Mouse (Mus musculus) thymus, adult 2 months (tissue): Measurements from ENCODE around the gene Galnt12. TPM values are rescaled to one million over a fixed set of nuclear protein-coding genes. Genes with fewer than 3 reads are reported as not detected.

Experiments used
- DNase-seq: peaks from one replicate; pipeline ENCODE4 v3.0.0; 2021
- H3K27ac ChIP-seq: fragments of 200-500 bp; 2 replicates; pipeline ENCODE4 v1.5.1; 2012; ENCODE audit warnings: low read length, control low read depth; ENCODE audit not compliant: control insufficient read depth, insufficient read depth
- H3K27me3 ChIP-seq: fragments of 200-500 bp; 2 replicates; pipeline ENCODE4 v1.6.1; 2012; ENCODE audit warnings: mild to moderate bottlenecking, low read length, moderate library complexity, mixed read lengths; ENCODE audit not compliant: control insufficient read depth, insufficient read depth
- H3K36me3 ChIP-seq: fragments of 200-500 bp; 2 replicates; pipeline ENCODE4 v1.6.1; 2012; ENCODE audit warnings: mild to moderate bottlenecking, low read length, moderate library complexity; ENCODE audit not compliant: control insufficient read depth, insufficient read depth
- H3K4me1 ChIP-seq: fragments of 200-500 bp; replicated peaks from 2 replicates; pipeline ENCODE4 v1.6.1; 2012; ENCODE audit warnings: low read length; ENCODE audit not compliant: control insufficient read depth, insufficient read depth
- H3K4me3 ChIP-seq: fragments of 200-500 bp; 2 replicates; pipeline ENCODE4 v1.5.1; 2012; ENCODE audit warnings: mild to moderate bottlenecking, low read length, control low read depth, moderate library complexity; ENCODE audit not compliant: control insufficient read depth, insufficient read depth
- CTCF ChIP-seq: fragments of 200-500 bp; IDR thresholded peaks from 2 replicates; pipeline ENCODE4 v1.5.1; 2012; ENCODE audit warnings: mild to moderate bottlenecking, control low read depth, low read length, moderate library complexity, borderline replicate concordance; ENCODE audit not compliant: control insufficient read depth, poor library complexity, insufficient read depth; ENCODE audit errors: extremely low read depth
- POLR2A ChIP-seq: fragments of 200-500 bp; IDR thresholded peaks from 2 replicates; pipeline ENCODE4 v1.6.1; 2012; ENCODE audit warnings: mild to moderate bottlenecking, low read length, control low read depth, moderate library complexity; ENCODE audit not compliant: control insufficient read depth, poor library complexity, insufficient read depth; ENCODE audit errors: extremely low read depth
- WGBS: fragments of 180-500 bp; shearing (Covaris S2); methylation state at CpG from one replicate; pipeline ENCODE4 v1.1.7; 2018; 5-methylcytosine and 5-hydroxymethylcytosine counted together
- polyA plus RNA-seq: library from polyadenylated mRNA; depleted of rRNA; stranded (reverse); fragments of >200 nt; gene quantifications from 2 replicates; pipeline ENCODE4 v1.2.3, GENCODE M21; 2012

The Galnt12 gene
- polyA plus RNA-seq, 1 experiment, result 34.9 TPM

GRCm38 (mm10) chr4:47132413-47132812 lies 40.7 kb downstream of the Galnt12 start:
- H3K27me3 ChIP-seq, result no peaks in the 10 kb centered on the region
- TF ChIP-seq POLR2A (no peak), CTCF (no peak)
- no peaks in the 10 kb centered on the region for H3K36me3 ChIP-seq
- whole genome bisulfite sequencing, result 86% methylated on average over 3 of the region's 3 CpGs
- no peak for DNase-seq
- H3K4me1 ChIP-seq, result no peaks in the 10 kb centered on the region
- no peak overlapping the region for H3K4me3 ChIP-seq
- H3K27ac ChIP-seq, result no peak overlapping the region

GRCm38 (mm10) chr4:47136699-47137101 lies 45.0 kb downstream of the Galnt12 start:
- no peak overlapping the region for H3K27ac ChIP-seq
- 28% methylated on average over 8 of the region's 8 CpGs for WGBS

GRCm38 (mm10) chr4:47137479-47137878 lies 45.8 kb downstream of the Galnt12 start:
- TF ChIP-seq CTCF (no peak), POLR2A (no peak)
- DNase-seq, result no peak
- Histone ChIP-seq H3K27me3 (no peaks in the 10 kb centered on the region), H3K4me1 (no peaks in the 10 kb centered on the region), H3K27ac (no peak overlapping the region), H3K36me3 (no peaks in the 10 kb centered on the region), H3K4me3 (no peak overlapping the region)
- WGBS, result 86% methylated on average over 5 of the region's 5 CpGs

More at GRCm38 (mm10) chr4:47136699-47137101, 45.0 kb downstream of the Galnt12 start:
- Histone ChIP-seq H3K27me3 (no peaks in the 10 kb centered on the region), H3K36me3 (no peaks in the 10 kb centered on the region), H3K4me1 (no peaks in the 10 kb centered on the region), H3K4me3 (no peak overlapping the region)
- DNase-seq, result no peak
- TF ChIP-seq CTCF, result no peak
- no peak for TF ChIP-seq POLR2A

DNA sequence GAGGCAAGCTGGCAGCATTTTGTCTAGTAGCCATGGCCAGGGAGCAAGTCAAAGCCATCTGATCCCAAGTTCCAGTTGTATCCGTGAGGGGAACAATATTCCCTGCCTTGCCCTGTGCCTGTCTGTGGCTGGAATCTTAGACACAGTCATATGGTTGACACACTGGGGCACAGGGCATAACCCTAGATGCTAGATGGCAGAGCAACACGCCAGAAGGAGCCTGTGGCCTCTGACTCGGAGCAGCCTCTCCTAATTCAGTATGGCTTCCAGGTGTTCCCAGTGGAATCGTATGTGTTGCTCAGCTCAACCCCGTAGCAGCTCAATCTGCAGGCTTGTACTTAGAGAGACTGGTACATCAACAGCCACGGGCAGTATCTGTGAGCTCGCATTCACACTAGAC lies 46.7 kb downstream of the Galnt12 start:
- Histone ChIP-seq H3K36me3 (no peaks in the 10 kb centered on the region), H3K27me3 (no peaks in the 10 kb centered on the region), H3K27ac (no peak overlapping the region), H3K4me3 (no peak overlapping the region), H3K4me1 (no peaks in the 10 kb centered on the region)
- no peak for DNase-seq
- TF ChIP-seq POLR2A (no peak), CTCF (no peak)
- 95% methylated on average over 7 of the region's 7 CpGs for WGBS

- no peaks in the 10 kb centered on the region for H3K27me3 ChIP-seq
- no peak overlapping the region for H3K4me3 ChIP-seq
- no peak for DNase-seq
- H3K36me3 ChIP-seq, result no peaks in the 10 kb centered on the region
- no peaks in the 10 kb centered on the region for H3K4me1 ChIP-seq
- H3K27ac ChIP-seq, result no peak overlapping the region
- 89% methylated on average over 9 of the region's 9 CpGs for WGBS
- TF ChIP-seq CTCF (no peak), POLR2A (no peak)
Measured at GRCm38 (mm10) chr4:47138967-47139777, 47.5 kb downstream of the Galnt12 start.

DNA sequence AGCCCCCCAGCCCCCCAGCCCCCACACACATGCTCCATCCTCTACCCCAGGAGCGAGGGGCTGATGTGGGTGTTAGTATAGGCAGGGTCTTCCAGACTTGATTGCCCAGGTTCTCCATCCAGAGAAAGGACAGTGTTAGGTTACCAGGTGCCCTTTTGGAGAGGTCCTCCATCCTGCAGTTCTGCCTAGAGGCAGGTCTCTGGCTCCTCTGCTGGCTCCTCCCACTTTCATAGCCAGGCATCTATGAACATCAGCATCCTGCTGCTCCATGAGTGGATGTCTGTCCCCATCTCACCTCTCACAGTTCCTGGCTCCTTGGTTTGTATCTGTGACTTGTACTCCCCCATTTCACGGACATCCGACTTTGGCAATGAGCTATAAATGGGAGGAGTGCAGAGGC lies 48.6 kb downstream of the Galnt12 start:
- Histone ChIP-seq H3K36me3 (no peaks in the 10 kb centered on the region), H3K4me1 (no peaks in the 10 kb centered on the region), H3K27ac (no peak overlapping the region), H3K27me3 (no peaks in the 10 kb centered on the region), H3K4me3 (no peak overlapping the region)
- TF ChIP-seq CTCF (no peak), POLR2A (no peak)
- 97% methylated on average over 3 of the region's 3 CpGs for WGBS
- no peak for DNase-seq
